Mouse (Mus musculus): ENCODE measurements around the gene Cdk5rap2.

The Cdk5rap2 gene

GRCm38 (mm10) chr4:70259726-70260418 is 150.4 kb downstream of the Cdk5rap2 start:
- DNase-seq: peak; percentile 88

GRCm38 (mm10) chr4:70258826-70259225 is 151.4 kb downstream of the Cdk5rap2 start:
- no peak for DNase-seq

- DNase-seq: peak; percentile 58
These were observed 152.0 kb downstream of the Cdk5rap2 start for GRCm38 (mm10) chr4:70258205-70258604.

GRCm38 (mm10) chr4:70251782-70252181 is 158.5 kb downstream of the Cdk5rap2 start:
- no peak for DNase-seq

GRCm38 (mm10) chr4:70245706-70246105 is 164.5 kb downstream of the Cdk5rap2 start:
- no peak for DNase-seq

- DNase-seq: no peak
These were observed 166.6 kb downstream of the Cdk5rap2 start for GRCm38 (mm10) chr4:70243561-70244120.

GRCm38 (mm10) chr4:70239731-70240130 is 170.5 kb downstream of the Cdk5rap2 start:
- no peak for DNase-seq

GRCm38 (mm10) chr4:70238862-70239261 is 171.4 kb downstream of the Cdk5rap2 start:
- no peak for DNase-seq

- no peak for DNase-seq
These were observed 177.9 kb downstream of the Cdk5rap2 start for GRCm38 (mm10) chr4:70232383-70232782.

- no peak for DNase-seq
These were observed 180.4 kb downstream of the Cdk5rap2 start for GRCm38 (mm10) chr4:70229874-70230273.

GRCm38 (mm10) chr4:70228350-70228749 is 181.9 kb downstream of the Cdk5rap2 start:
- DNase-seq: no peak

GRCm38 (mm10) chr4:70227667-70228066 is 182.6 kb downstream of the Cdk5rap2 start:
- no peak for DNase-seq

GRCm38 (mm10) chr4:70224503-70224902 is 185.7 kb downstream of the Cdk5rap2 start:
- DNase-seq: no peak

- no peak for DNase-seq
These were observed 188.4 kb downstream of the Cdk5rap2 start for GRCm38 (mm10) chr4:70221878-70222277.

- DNase-seq: no peak
These were observed 188.9 kb downstream of the Cdk5rap2 start for GRCm38 (mm10) chr4:70221370-70221769.

GRCm38 (mm10) chr4:70220277-70221180 is 189.7 kb downstream of the Cdk5rap2 start:
- peak; percentile 11 for DNase-seq

- peak; percentile 14 for DNase-seq
These were observed 190.5 kb downstream of the Cdk5rap2 start for GRCm38 (mm10) chr4:70219776-70220175.

- DNase-seq: no peak
These were observed 224.3 kb downstream of the Cdk5rap2 start for GRCm38 (mm10) chr4:70185971-70186370.

All from cerebellum, adult 9-10 months (tissue).